Mouse (Mus musculus) embryonic facial prominence, embryonic 12.5 days (tissue): ENCODE measurements at regions not wholly inside any gene's neighbourhood (a gene's known extent, or its start where the extent isn't known, plus 50 kb on each side); places are given as distances from the start of the nearest gene placed in this dataset.

ENCODE experiments used
- ATAC-seq: fragments of 200-750 bp; cut with Nextera tagmentation; 2 replicates; pipeline ENCODE4 v1.8.0; 2017; ENCODE audit not compliant: insufficient number of reproducible peaks, insufficient read depth, low FRiP score, low TSS enrichment
- H3K27ac ChIP-seq: fragments of 300-500 bp; sonication (generic); 2 replicates; pipeline ENCODE4 v1.5.1; 2016; ENCODE audit warnings: mild to moderate bottlenecking
- H3K27me3 ChIP-seq: fragments of 300-500 bp; sonication (generic); 2 replicates; pipeline ENCODE4 v1.6.1; 2016; ENCODE audit warnings: mild to moderate bottlenecking, moderate library complexity
- H3K36me3 ChIP-seq: fragments of 300-500 bp; sonication (generic); 2 replicates; pipeline ENCODE4 v1.6.1; 2016; ENCODE audit warnings: mild to moderate bottlenecking
- H3K4me1 ChIP-seq: fragments of 300-500 bp; sonication (generic); 2 replicates; pipeline ENCODE4 v1.6.1; 2016
- H3K4me2 ChIP-seq: fragments of 300-500 bp; sonication (generic); replicated peaks from 2 replicates; pipeline ENCODE4 v1.6.1; 2016; ENCODE audit warnings: mild to moderate bottlenecking, moderate library complexity
- H3K4me3 ChIP-seq: fragments of 300-500 bp; sonication (generic); 2 replicates; pipeline ENCODE4 v1.5.1; 2016; ENCODE audit warnings: mild to moderate bottlenecking
- H3K9ac ChIP-seq: fragments of 300-500 bp; sonication (generic); 2 replicates; pipeline ENCODE4 v1.6.1; 2016; ENCODE audit warnings: mild to moderate bottlenecking, moderate library complexity
- H3K9me3 ChIP-seq: fragments of 300-500 bp; sonication (generic); 2 replicates; pipeline ENCODE4 v1.6.1; 2016; ENCODE audit warnings: mild to moderate bottlenecking, moderate library complexity
- WGBS: fragments of 180-500 bp; shearing (Covaris S2); methylation state at CpG from one replicate; pipeline ENCODE4 v1.1.7; 2016; 5-methylcytosine and 5-hydroxymethylcytosine counted together

DNA sequence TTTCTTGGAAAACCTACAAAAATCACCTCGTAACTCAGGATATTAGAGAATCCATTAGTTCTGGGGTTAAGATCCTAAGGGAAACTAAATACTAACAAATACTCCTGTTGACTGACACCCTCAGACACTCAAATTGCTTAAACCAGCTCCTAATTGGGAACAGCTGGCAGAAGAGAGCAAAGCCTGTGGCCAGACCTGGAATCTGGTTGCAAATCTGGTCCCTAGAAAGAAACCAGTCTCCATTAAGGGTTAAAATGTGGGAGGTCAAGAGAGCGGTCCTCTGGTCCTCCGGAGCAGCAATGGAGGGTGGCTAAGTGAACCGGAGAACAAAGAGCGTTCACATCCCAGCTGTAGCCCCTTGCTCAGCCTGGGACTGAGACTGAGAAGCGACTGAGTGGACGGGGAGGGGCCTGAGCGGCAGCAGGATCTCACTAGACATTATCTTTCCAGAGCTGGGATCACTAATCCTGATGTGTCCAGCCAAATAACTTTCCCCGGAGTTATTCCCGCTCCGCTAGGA, 51.4 kb upstream of the Ptgfrn start:
- Histone ChIP-seq H3K4me1 (peaks cover 39% of the 10 kb centered on the region), H3K9ac (no peak overlapping the region), H3K4me2 (peak overlapping the region; percentile 23), H3K9me3 (no peaks in the 10 kb centered on the region), H3K27me3 (no peaks in the 10 kb centered on the region), H3K4me3 (no peak overlapping the region), H3K27ac (peak overlapping the region; percentile 79), H3K36me3 (no peaks in the 10 kb centered on the region)
- 7% methylated on average over 11 of the region's 11 CpGs for WGBS
- ATAC-seq = peak; percentile 38; the same call in 1 of the 2 replicates
